Comparison of ENCODE assay signal across 13 mouse cellular contexts in genomic region chr1:156863726-156864125, GRCm38 (mm10). TPM values are rescaled to one million over a fixed set of nuclear protein-coding genes. Genes with fewer than 3 reads are reported as not detected.
A peak's percentile ranks its signal among the peaks of the same experiment; 100 is the strongest.
DNase-seq lines count a peak whose midpoint lies in the region; ATAC-seq and TF ChIP-seq lines count a peak whose summit lies in the region.
"Had no signal": no experiment of that assay in that cellular context is flagged by ENCODE, and none has a peak within 500 bp of the region (broad histone marks: within the 10 kb centered on the region; RNA-seq: fewer than 3 reads in every experiment).

No protein-coding gene starts in this region.

- no peaks in the 10 kb centered on the region for H3K27me3 ChIP-seq in forebrain, embryonic 14.5 days (replicated peaks; ENCODE audit: control insufficient read depth, insufficient read depth, low read length)
- H3K27me3 ChIP-seq in forebrain, embryonic 16.5 days (replicated peaks; ENCODE audit: control insufficient read depth, insufficient read depth, low read length): no peaks in the 10 kb centered on the region
- no peaks in the 10 kb centered on the region for H3K27me3 ChIP-seq in kidney, postnatal 0 days (ENCODE audit: insufficient read depth, low read length)
- no peaks in the 10 kb centered on the region for H3K27me3 ChIP-seq in hindbrain, embryonic 16.5 days (replicated peaks; ENCODE audit: control insufficient read depth, insufficient read depth, low read length)
- H3K27me3 ChIP-seq: midbrain, embryonic 12.5 days had no signal

- no peaks in the 10 kb centered on the region; the same call in 1 of the 2 replicates for H3K4me1 ChIP-seq in forebrain, embryonic 14.5 days (ENCODE audit: control insufficient read depth, insufficient read depth, low read length)
- peaks cover 2% of the 10 kb centered on the region; the same call in 1 of the 2 replicates for H3K4me1 ChIP-seq in forebrain, embryonic 16.5 days (replicated peaks; ENCODE audit: control insufficient read depth, insufficient read depth, low read length)
- 0 out of 2 replicates have a peak, but pooled peaks cover 4% of the 10 kb centered on the region for H3K4me1 ChIP-seq in kidney, postnatal 0 days (replicated peaks; ENCODE audit: insufficient read depth, low read length)
- peaks cover 2% of the 10 kb centered on the region; the same call in 1 of the 2 replicates for H3K4me1 ChIP-seq in hindbrain, embryonic 16.5 days (ENCODE audit: control insufficient read depth, insufficient read depth, low read depth, low read length)

- peak; percentile 15 for DNase-seq in forebrain, embryonic 14.5 days (ENCODE audit: low spot score)
- DNase-seq in kidney, postnatal 0 days (ENCODE audit: low spot score): peak; percentile 25
- no peak for DNase-seq in kidney, postnatal 10 days
- DNase-seq in brain, adult 2 months (ENCODE audit: low read depth, low spot score): peak; percentile 24
- no peak for DNase-seq in ovary, adult 18-20 months (ENCODE audit: low spot score)
- DNase-seq in spleen, adult 12 weeks (ENCODE audit: low spot score): no peak
- DNase-seq: adrenal gland, postnatal 10 days; heart, postnatal 14 days; layer of hippocampus, postnatal 36 days; lung, adult 18-20 months had no signal

- H3K9ac ChIP-seq in forebrain, embryonic 14.5 days (ENCODE audit: low read length): no peak overlapping the region
- no peak overlapping the region for H3K9ac ChIP-seq in forebrain, embryonic 16.5 days (replicated peaks; ENCODE audit: low read depth, low read length)
- no peak overlapping the region for H3K9ac ChIP-seq in kidney, postnatal 0 days (ENCODE audit: low read depth, low read length)
- no peak overlapping the region for H3K9ac ChIP-seq in hindbrain, embryonic 16.5 days (ENCODE audit: low read depth, low read length)
- H3K9ac ChIP-seq: midbrain, embryonic 12.5 days had no signal

- no peak overlapping the region for H3K4me3 ChIP-seq in forebrain, embryonic 14.5 days (ENCODE audit: low read depth, low read length)
- no peak overlapping the region for H3K4me3 ChIP-seq in forebrain, embryonic 16.5 days (replicated peaks; ENCODE audit: low read length)
- no peak overlapping the region for H3K4me3 ChIP-seq in kidney, postnatal 0 days (replicated peaks; ENCODE audit: low read depth, low read length)
- H3K4me3 ChIP-seq in hindbrain, embryonic 16.5 days (ENCODE audit: low read length): no peak overlapping the region
- H3K4me3 ChIP-seq: midbrain, embryonic 12.5 days had no signal

- no peak overlapping the region for H3K4me2 ChIP-seq in forebrain, embryonic 14.5 days (ENCODE audit: low read length)
- no peak overlapping the region for H3K4me2 ChIP-seq in forebrain, embryonic 16.5 days (ENCODE audit: low read length)
- H3K4me2 ChIP-seq in kidney, postnatal 0 days (ENCODE audit: low read length): no peak overlapping the region
- no peak overlapping the region for H3K4me2 ChIP-seq in hindbrain, embryonic 16.5 days (ENCODE audit: low read length)
- H3K4me2 ChIP-seq: midbrain, embryonic 12.5 days had no signal

- H3K9me3 ChIP-seq in forebrain, embryonic 14.5 days (replicated peaks; ENCODE audit: control insufficient read depth, low read length): no peaks in the 10 kb centered on the region
- no peaks in the 10 kb centered on the region for H3K9me3 ChIP-seq in forebrain, embryonic 16.5 days (ENCODE audit: control insufficient read depth, low read length)
- H3K9me3 ChIP-seq in kidney, postnatal 0 days (replicated peaks; ENCODE audit: low read length): no peaks in the 10 kb centered on the region
- no peaks in the 10 kb centered on the region for H3K9me3 ChIP-seq in hindbrain, embryonic 16.5 days (ENCODE audit: control insufficient read depth, low read length)
- H3K9me3 ChIP-seq: midbrain, embryonic 12.5 days had no signal

- TF ChIP-seq CTCF in kidney, postnatal 0 days (IDR thresholded peaks at IDR 0.05; ENCODE audit: low read depth): no peak

- no peak overlapping the region; the same call in 1 of the 2 replicates for H3K27ac ChIP-seq in forebrain, embryonic 14.5 days (ENCODE audit: low read depth, low read length)
- no peak overlapping the region for H3K27ac ChIP-seq in forebrain, embryonic 16.5 days (ENCODE audit: low read length)
- no peak overlapping the region for H3K27ac ChIP-seq in kidney, postnatal 0 days
- peak overlapping the region; percentile 7; the same call in 1 of the 2 replicates for H3K27ac ChIP-seq in hindbrain, embryonic 16.5 days (ENCODE audit: low read depth, low read length)
- H3K27ac ChIP-seq: midbrain, embryonic 12.5 days had no signal

- 0 out of 2 replicates have a peak, but pooled peaks cover 3% of the 10 kb centered on the region for H3K36me3 ChIP-seq in forebrain, embryonic 14.5 days (ENCODE audit: control insufficient read depth, insufficient read depth, low read length)
- H3K36me3 ChIP-seq in forebrain, embryonic 16.5 days (ENCODE audit: control insufficient read depth, insufficient read depth): no peaks in the 10 kb centered on the region
- no peaks in the 10 kb centered on the region for H3K36me3 ChIP-seq in kidney, postnatal 0 days (ENCODE audit: insufficient read depth, low read length)
- no peaks in the 10 kb centered on the region; the same call in 1 of the 2 replicates for H3K36me3 ChIP-seq in hindbrain, embryonic 16.5 days (ENCODE audit: control insufficient read depth, insufficient read depth, low read length)

- 61% methylated on average over 3 of the region's 3 CpGs for WGBS in forebrain, embryonic 14.5 days
- 56% methylated on average over 3 of the region's 3 CpGs for WGBS in forebrain, embryonic 16.5 days
- WGBS in kidney, postnatal 0 days: 66% methylated on average over 3 of the region's 3 CpGs
- 51% methylated on average over 3 of the region's 3 CpGs for whole genome bisulfite sequencing in hindbrain, embryonic 16.5 days

- ATAC-seq in forebrain, embryonic 14.5 days: peak; percentile 48; the same call in 1 of the 2 replicates
- ATAC-seq in forebrain, embryonic 16.5 days: no peak
- ATAC-seq in kidney, postnatal 0 days (replicated peaks; ENCODE audit: low FRiP score, low read depth): no peak
- ATAC-seq in hindbrain, embryonic 16.5 days: peak; percentile 30; the same call in 1 of the 2 replicates

RNA-seq across cellular contexts. Expression of gene Angptl1, which starts 25.4 kb away (rescaled TPM):
- polyA plus RNA-seq in forebrain, embryonic 14.5 days (2014; fragmentation: Nextera tagmentation; extraction: Ambion mirVana): 0.57 and 1.1 TPM in 2 replicates
- 0.87 and 1.5 TPM in 2 replicates for polyA plus RNA-seq in forebrain, embryonic 16.5 days (2015; fragmentation: Nextera tagmentation; extraction: Ambion mirVana)
- polyA plus RNA-seq in kidney, postnatal 0 days (2015; fragmentation: Nextera tagmentation; extraction: Ambion mirVana): 1.0 TPM in 2 replicates
- polyA plus RNA-seq in hindbrain, embryonic 16.5 days (2015; fragmentation: Nextera tagmentation; extraction: Ambion mirVana): 1.7 and 3.5 TPM in 2 replicates

Comparison
In these comparisons a context has a peak if more than half of its experiments do, and no peak if none do; other contexts are left out.
1. ATAC-seq: peak in forebrain, embryonic 14.5 days (single experiment) and hindbrain, embryonic 16.5 days (single experiment); none in forebrain, embryonic 16.5 days (single experiment) and kidney, postnatal 0 days (single experiment).
2. DNase-seq: peak in forebrain, embryonic 14.5 days (single experiment), kidney, postnatal 0 days (single experiment) and brain, adult 2 months (single experiment); none in kidney, postnatal 10 days (single experiment), ovary, adult 18-20 months (single experiment) and spleen, adult 12 weeks (single experiment).